Comparison of ENCODE assay signal across 23 mouse cellular contexts in genomic region chr3:135637592-135637991, GRCm38 (mm10). TPM values are rescaled to one million over a fixed set of nuclear protein-coding genes. Genes with fewer than 3 reads are reported as not detected.
DNase-seq lines count a peak whose midpoint lies in the region; ATAC-seq and TF ChIP-seq lines count a peak whose summit lies in the region.
"Had no signal": no experiment of that assay in that cellular context is flagged by ENCODE, and none has a peak within 500 bp of the region (broad histone marks: within the 10 kb centered on the region; RNA-seq: fewer than 3 reads in every experiment).

No protein-coding gene starts in this region.

- no peak overlapping the region for H3K9ac ChIP-seq in liver, embryonic 11.5 days (ENCODE audit: low read depth, low read length)
- H3K9ac ChIP-seq in MEL (ENCODE audit: control insufficient read depth, low read depth, low read length, poor library complexity, severe bottlenecking) = peak overlapping the region; percentile 14; the same call in 1 of the 2 replicates
- H3K9ac ChIP-seq in hindbrain, embryonic 16.5 days (ENCODE audit: low read depth, low read length) = no peak overlapping the region
- H3K9ac ChIP-seq: embryonic facial prominence, embryonic 12.5 days; forebrain, postnatal 0 days; hindbrain, embryonic 14.5 days; kidney, embryonic 15.5 days; limb, embryonic 15.5 days; lung, embryonic 15.5 days; neural tube, embryonic 15.5 days had no signal

- H3K9me3 ChIP-seq in liver, embryonic 11.5 days (ENCODE audit: control insufficient read depth, low read length) = no peaks in the 10 kb centered on the region
- H3K9me3 ChIP-seq in MEL (replicated peaks; ENCODE audit: insufficient read depth, low read length) = no peaks in the 10 kb centered on the region
- no peaks in the 10 kb centered on the region for H3K9me3 ChIP-seq in hindbrain, embryonic 16.5 days (ENCODE audit: control insufficient read depth, low read length)
- H3K9me3 ChIP-seq: embryonic facial prominence, embryonic 12.5 days; kidney, embryonic 15.5 days; limb, embryonic 15.5 days; lung, embryonic 15.5 days; neural tube, embryonic 15.5 days had no signal

- peaks cover 37% of the 10 kb centered on the region for H3K4me1 ChIP-seq in liver, embryonic 11.5 days (replicated peaks; ENCODE audit: control insufficient read depth, insufficient read depth, low read length)
- H3K4me1 ChIP-seq in MEL (ENCODE audit: control insufficient read depth in 1 of 2, insufficient read depth in 2 of 2, low read length in 2 of 2) = peaks cover 26 to 58% of the 10 kb centered on the region in 2 experiments
- H3K4me1 ChIP-seq in hindbrain, embryonic 16.5 days (ENCODE audit: control insufficient read depth, insufficient read depth, low read depth, low read length) = no peaks in the 10 kb centered on the region
- H3K4me1 ChIP-seq: embryonic facial prominence, embryonic 12.5 days; limb, embryonic 15.5 days; lung, embryonic 15.5 days; neural tube, embryonic 15.5 days had no signal

- H3K27me3 ChIP-seq in liver, embryonic 11.5 days (replicated peaks; ENCODE audit: control insufficient read depth, insufficient read depth, low read length) = no peaks in the 10 kb centered on the region
- no peaks in the 10 kb centered on the region for H3K27me3 ChIP-seq in MEL (ENCODE audit: control insufficient read depth in 1 of 2, insufficient read depth in 2 of 2, low read length in 2 of 2)
- no peaks in the 10 kb centered on the region for H3K27me3 ChIP-seq in hindbrain, embryonic 16.5 days (replicated peaks; ENCODE audit: control insufficient read depth, insufficient read depth, low read length)
- H3K27me3 ChIP-seq: CH12.LX; embryonic facial prominence, embryonic 12.5 days; kidney, embryonic 15.5 days; limb, embryonic 15.5 days; lung, embryonic 15.5 days; neural tube, embryonic 15.5 days had no signal

- no peak for TF ChIP-seq CTCF in MEL (IDR thresholded peaks at IDR 0.05 in 2 of 3, conservative IDR thresholded peaks at IDR 0.05 in 1 of 3; ENCODE audit: control insufficient read depth in 1 of 3, insufficient read depth in 1 of 3, low read depth in 2 of 3, low read length in 3 of 3, poor library complexity in 1 of 3, severe bottlenecking in 1 of 3)

- H3K4me2 ChIP-seq in liver, embryonic 11.5 days = no peak overlapping the region
- no peak overlapping the region for H3K4me2 ChIP-seq in hindbrain, embryonic 16.5 days (ENCODE audit: low read length)
- H3K4me2 ChIP-seq: embryonic facial prominence, embryonic 12.5 days; heart, embryonic 11.5 days; hindbrain, embryonic 14.5 days; kidney, embryonic 15.5 days; limb, embryonic 15.5 days; lung, embryonic 15.5 days; neural tube, embryonic 15.5 days had no signal

- TF ChIP-seq RAD21 in MEL (IDR thresholded peaks at IDR 0.05; ENCODE audit: low read depth, low read length) = no peak

- 41% methylated on average over 5 of the region's 5 CpGs for WGBS in liver, embryonic 11.5 days
- 83% methylated on average over 5 of the region's 5 CpGs for WGBS in hindbrain, embryonic 16.5 days

- H3K79me2 ChIP-seq in MEL (ENCODE audit: control insufficient read depth, insufficient read depth, low read length, poor library complexity) = no peaks in the 10 kb centered on the region

- no peak for DNase-seq in frontal cortex, postnatal 25 days (ENCODE audit: low spot score in 2 of 2)
- DNase-seq in liver (peak; percentile 44), MEL (ENCODE audit: low read depth, low spot score) (peak; percentile 37)
- no peak for DNase-seq in liver, embryonic 11.5 days (ENCODE audit: low spot score)
- no peak for DNase-seq in kidney, postnatal 10 days
- DNase-seq: adrenal gland, adult 8-10 months; cerebellum, adult 2 months; forebrain, postnatal 0 days; thymus, adult 2 months had no signal

- H3K27ac ChIP-seq in liver, embryonic 11.5 days (ENCODE audit: low read depth, low read length) = no peak overlapping the region
- peak overlapping the region; percentile 97 for H3K27ac ChIP-seq in MEL (ENCODE audit: control insufficient read depth, low read depth, low read length)
- no peak overlapping the region for H3K27ac ChIP-seq in hindbrain, embryonic 16.5 days (ENCODE audit: low read depth, low read length)
- H3K27ac ChIP-seq: embryonic facial prominence, embryonic 12.5 days; hindbrain, embryonic 14.5 days; kidney, embryonic 15.5 days; limb, embryonic 15.5 days; lung, embryonic 15.5 days; macrophage; neural tube, embryonic 15.5 days had no signal

- H3K4me3 ChIP-seq in liver, embryonic 11.5 days (ENCODE audit: low read depth, low read length) = no peak overlapping the region
- no peak overlapping the region for H3K4me3 ChIP-seq in MEL (ENCODE audit: control insufficient read depth in 1 of 2, insufficient read depth in 1 of 2, low read depth in 2 of 2, low read length in 2 of 2)
- no peak overlapping the region for H3K4me3 ChIP-seq in hindbrain, embryonic 16.5 days (ENCODE audit: low read length)
- H3K4me3 ChIP-seq: embryonic facial prominence, embryonic 12.5 days; kidney, embryonic 15.5 days; limb, embryonic 15.5 days; lung, embryonic 15.5 days; myocyte; neural tube, embryonic 15.5 days had no signal

- ATAC-seq in frontal cortex, adult (ENCODE audit: low TSS enrichment) = 0 out of 2 replicates have a peak, but pooled peaks have one; percentile 7
- ATAC-seq in liver, embryonic 11.5 days (replicated peaks; ENCODE audit: low FRiP score) = no peak
- 0 out of 2 replicates have a peak, but pooled peaks have one; percentile 26 for ATAC-seq in megakaryocyte-erythroid progenitor cell, adult 5-6 weeks (replicated peaks; ENCODE audit: low FRiP score, low TSS enrichment, poor library complexity, severe bottlenecking)
- ATAC-seq in hindbrain, embryonic 16.5 days = no peak
- ATAC-seq: forebrain, postnatal 0 days; intestine, embryonic 16.5 days had no signal

- 0 out of 2 replicates have a peak, but pooled peaks cover 2% of the 10 kb centered on the region for H3K36me3 ChIP-seq in liver, embryonic 11.5 days (ENCODE audit: control insufficient read depth, insufficient read depth, low read length)
- peaks cover 0 to 61% of the 10 kb centered on the region in 2 experiments; a peak in 2 of 4 replicates for H3K36me3 ChIP-seq in MEL (ENCODE audit: control insufficient read depth in 1 of 2, insufficient read depth in 2 of 2, low read length in 2 of 2)
- 0 out of 2 replicates have a peak, but pooled peaks cover 3% of the 10 kb centered on the region for H3K36me3 ChIP-seq in hindbrain, embryonic 16.5 days (ENCODE audit: control insufficient read depth, insufficient read depth, low read length)

- no peak for TF ChIP-seq POLR2A in MEL (IDR thresholded peaks at IDR 0.05; ENCODE audit: control insufficient read depth in 1 of 2, insufficient read depth in 1 of 2, low read depth in 1 of 2, low read length in 2 of 2, poor library complexity in 1 of 2)

- TF ChIP-seq EP300 in MEL (IDR thresholded peaks at IDR 0.05; ENCODE audit: low read depth in 1 of 2, low read length in 2 of 2) = no peak

TF ChIP-seq in MEL, 35 proteins besides CTCF, POLR2A, EP300 and RAD21:
- no peak for TF ChIP-seq MYC (IDR thresholded peaks at IDR 0.05; ENCODE audit: low read depth, low read length)
- no peak for TF ChIP-seq TAL1 (IDR thresholded peaks at IDR 0.05; ENCODE audit: low read length)
- no peak for TF ChIP-seq UBTF (IDR thresholded peaks at IDR 0.05; ENCODE audit: borderline replicate concordance, insufficient read depth, low read depth, low read length)
- no peak for TF ChIP-seq ZNF384 (IDR thresholded peaks at IDR 0.05; ENCODE audit: low read depth, low read length)
- no peak for TF ChIP-seq MXI1 (IDR thresholded peaks at IDR 0.05; ENCODE audit: low read depth, low read length)
- no peak for TF ChIP-seq JUND (IDR thresholded peaks at IDR 0.05; ENCODE audit: low read depth, low read length)
- no peak for TF ChIP-seq ELF1 (IDR thresholded peaks at IDR 0.05; ENCODE audit: low read depth, low read length)
- no peak for TF ChIP-seq NRF1 (IDR thresholded peaks at IDR 0.05; ENCODE audit: insufficient read depth, low read depth, low read length, poor library complexity, severe bottlenecking)
- TF ChIP-seq HCFC1 (IDR thresholded peaks at IDR 0.05; ENCODE audit: low read depth, low read length) = no peak
- no peak for TF ChIP-seq BHLHE40 (IDR thresholded peaks at IDR 0.05; ENCODE audit: borderline replicate concordance, low read depth, low read length)
- no peak for TF ChIP-seq MAFK (IDR thresholded peaks at IDR 0.05; ENCODE audit: borderline replicate concordance, low read depth, low read length)
- no peak for TF ChIP-seq E2F4 (IDR thresholded peaks at IDR 0.05; ENCODE audit: borderline replicate concordance, low read depth, low read length)
- no peak for TF ChIP-seq MEF2A (IDR thresholded peaks at IDR 0.05; ENCODE audit: extremely low read depth, insufficient replicate concordance, low read depth, low read length, poor library complexity, severe bottlenecking)
- TF ChIP-seq ZC3H11A (IDR thresholded peaks at IDR 0.05; ENCODE audit: low read depth, low read length) = no peak
- TF ChIP-seq POLR2AphosphoS2 (IDR thresholded peaks at IDR 0.05; ENCODE audit: low read length) = no peak
- no peak for TF ChIP-seq TCF12 (IDR thresholded peaks at IDR 0.05; ENCODE audit: low read depth, low read length)
- no peak for TF ChIP-seq SIN3A (IDR thresholded peaks at IDR 0.05; ENCODE audit: low read length)
- no peak for TF ChIP-seq USF2 (IDR thresholded peaks at IDR 0.05; ENCODE audit: borderline replicate concordance in 1 of 2, insufficient read depth in 1 of 2, low read depth in 1 of 2, low read length in 2 of 2)
- TF ChIP-seq ETS1 (IDR thresholded peaks at IDR 0.05; ENCODE audit: low read depth, low read length) = no peak
- TF ChIP-seq CHD1 (IDR thresholded peaks at IDR 0.05; ENCODE audit: low read depth, low read length) = no peak

RNA-seq across cellular contexts. Expression of gene Nfkb1, which starts 53.8 kb away (rescaled TPM):
- polyA plus RNA-seq in liver, embryonic 11.5 days (2014; fragmentation: Nextera tagmentation; extraction: Ambion mirVana) = 27.8 and 29.4 TPM in 2 replicates
- 36.3 and 44.8 TPM in 2 replicates for total RNA-seq in MEL (2012; rRNA removed)
- 10 to 100 TPM; 59.9 to 93.6 TPM for polyA plus RNA-seq in MEL (2012; ENCODE audit: insufficient read depth in 1 of 2, insufficient read length in 2 of 2, low read depth in 1 of 2, low replicate concordance in 2 of 2, missing spikeins in 1 of 2)
- total RNA-seq in megakaryocyte-erythroid progenitor cell, adult 5-6 weeks (2014; fragmentation: Nextera tagmentation) = 59.1 and 69.6 TPM in 2 replicates
- 61.5 and 69.9 TPM in 2 replicates for total RNA-seq in megakaryocyte-erythroid progenitor cell, adult 5-6 weeks (2017)
- 7.5 and 7.8 TPM in 2 replicates for polyA plus RNA-seq in hindbrain, embryonic 16.5 days (2015; fragmentation: Nextera tagmentation; extraction: Ambion mirVana)

Comparison
In these comparisons a context has a peak if more than half of its experiments do, and no peak if none do; other contexts are left out.
1. DNase-seq: peak in liver (single experiment) and MEL (single experiment); none in frontal cortex, postnatal 25 days (0 of 2), liver, embryonic 11.5 days (single experiment) and kidney, postnatal 10 days (single experiment).
2. ATAC-seq: peak in frontal cortex, adult (single experiment) and megakaryocyte-erythroid progenitor cell, adult 5-6 weeks (single experiment); none in liver, embryonic 11.5 days (single experiment) and hindbrain, embryonic 16.5 days (single experiment).